Mouse (Mus musculus): ENCODE measurements at regions not wholly inside any gene's neighbourhood (a gene's known extent, or its start where the extent isn't known, plus 50 kb on each side); places are given as distances from the start of the nearest gene placed in this dataset.

DNA sequence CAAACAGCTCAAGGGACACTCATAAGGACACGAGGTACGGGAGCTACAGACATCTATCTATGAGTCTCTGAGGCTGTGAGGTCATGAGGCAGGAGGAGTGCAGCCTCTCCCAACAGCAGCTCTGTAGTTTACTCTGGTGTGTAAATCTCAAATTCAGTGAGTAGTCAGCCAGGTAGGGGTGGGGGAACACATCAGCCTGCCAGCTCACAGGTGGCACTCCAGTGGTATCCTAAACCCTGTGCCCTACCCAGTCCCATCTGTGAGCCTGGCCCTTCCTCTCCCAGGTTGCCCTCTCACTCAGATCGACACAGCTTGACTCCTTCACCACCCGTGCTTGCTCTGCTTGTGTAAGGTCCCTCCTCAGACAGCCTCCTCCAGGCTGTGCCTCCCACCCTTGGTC, 202.2 kb downstream of the Sipa1l2 start:
- DNase-seq (ENCODE audit: low spot score in 2 of 2): no peak

DNA sequence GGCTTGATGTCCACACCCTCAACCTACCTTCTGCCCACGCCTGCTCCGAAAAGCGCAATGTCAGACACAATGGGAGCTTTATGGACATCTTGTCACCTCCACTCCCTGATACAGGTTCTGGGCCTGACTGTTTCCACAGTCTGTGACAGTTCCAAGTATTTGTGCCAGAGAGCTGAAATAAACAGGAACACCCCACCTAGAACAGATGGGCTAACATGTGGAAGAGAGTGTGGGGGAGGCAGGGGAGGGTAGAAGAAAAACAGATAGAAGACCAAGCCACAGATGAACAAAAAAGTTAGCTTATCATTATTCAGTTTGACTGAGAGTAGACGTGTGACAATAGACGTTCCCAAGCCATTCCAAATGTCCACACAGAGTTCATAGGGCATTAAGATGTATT, 204.6 kb downstream of the Sipa1l2 start:
- no peak for DNase-seq (ENCODE audit: low spot score in 2 of 2)

- no peak for DNase-seq (ENCODE audit: low spot score in 2 of 2)
Observed at GRCm38 (mm10) chr8:125359456-125359855, 210.2 kb downstream of the Sipa1l2 start.

DNA sequence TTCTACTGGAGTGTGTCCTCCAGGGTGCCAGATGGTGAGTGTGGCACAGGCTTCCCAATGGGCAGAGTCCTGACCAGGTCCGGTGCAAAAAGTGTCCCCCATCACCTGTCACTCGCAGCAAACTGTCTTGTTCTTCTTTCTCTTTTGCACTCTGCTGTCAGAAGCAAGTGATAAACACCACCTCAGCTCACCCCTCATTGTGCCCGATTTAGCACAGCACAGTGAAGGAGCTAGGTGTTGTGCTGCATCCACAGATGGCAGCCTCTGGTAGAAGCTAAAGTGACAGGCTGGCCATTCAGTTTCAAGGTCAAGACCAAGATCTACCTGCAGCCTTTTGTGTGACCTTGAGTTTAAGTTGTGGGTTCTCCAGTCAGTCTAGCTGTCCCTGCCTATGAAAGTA, 211.8 kb downstream of the Sipa1l2 start:
- DNase-seq (ENCODE audit: low spot score in 2 of 2): no peak

- no peak for DNase-seq (ENCODE audit: low spot score in 2 of 2)
Observed at GRCm38 (mm10) chr8:125355059-125355509, 214.5 kb downstream of the Sipa1l2 start.

GRCm38 (mm10) chr8:125352276-125352675, 217.3 kb downstream of the Sipa1l2 start:
- DNase-seq (ENCODE audit: low spot score in 2 of 2): no peak

DNA sequence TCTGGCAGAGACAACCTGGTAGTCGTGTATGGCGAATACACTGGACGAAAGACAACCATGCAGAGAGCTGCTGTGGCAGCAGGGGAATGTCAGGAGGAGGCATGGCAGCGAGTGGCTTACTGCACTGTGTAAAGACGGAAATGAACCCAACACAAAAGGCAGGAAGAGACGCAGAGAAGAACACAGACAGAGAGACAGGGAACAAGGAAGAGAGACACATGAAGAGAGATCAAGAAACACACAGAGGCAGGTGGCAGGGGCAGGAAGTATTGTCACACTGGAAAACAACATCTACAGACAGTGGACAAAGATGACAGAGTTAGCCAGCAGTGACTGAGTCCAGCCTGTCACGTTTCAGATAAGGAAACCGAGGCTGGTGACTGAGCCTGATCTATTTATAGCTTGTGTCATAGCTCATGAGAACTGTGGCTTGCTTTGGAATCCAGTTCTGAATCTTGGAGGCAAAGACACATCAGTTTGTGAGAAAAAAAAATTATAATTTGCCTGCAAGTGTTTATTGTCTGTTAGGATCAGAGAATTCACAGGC, 218.0 kb downstream of the Sipa1l2 start:
- DNase-seq (ENCODE audit: low spot score in 2 of 2): no peak

- DNase-seq (ENCODE audit: low spot score in 2 of 2): peak; percentile 31 to 41
Observed at GRCm38 (mm10) chr8:125349290-125350025, 220.2 kb downstream of the Sipa1l2 start.

GRCm38 (mm10) chr8:125346182-125346581, 223.4 kb downstream of the Sipa1l2 start:
- DNase-seq (ENCODE audit: low spot score in 2 of 2): no peak

- no peak for DNase-seq (ENCODE audit: low spot score in 2 of 2)
Observed at GRCm38 (mm10) chr8:125345571-125345970, 224.0 kb downstream of the Sipa1l2 start.

DNA sequence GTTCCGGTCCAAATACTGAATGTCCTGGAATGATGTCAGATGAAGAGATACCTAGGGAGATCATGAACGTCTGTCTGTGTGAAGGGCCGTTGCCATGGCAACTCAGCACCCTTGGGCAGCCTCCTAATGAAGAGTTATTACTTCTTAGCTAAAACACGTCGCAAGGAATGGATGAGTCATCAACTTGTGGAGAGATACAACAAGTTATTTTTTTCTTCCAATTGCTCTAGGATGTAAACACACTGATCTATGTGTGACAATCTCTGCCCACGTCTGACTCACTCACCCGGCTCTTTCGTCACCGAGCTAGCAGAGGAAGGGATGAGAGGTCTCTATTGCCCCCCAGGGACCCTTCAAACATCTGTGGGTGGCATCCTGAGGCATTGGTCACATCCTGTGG, 225.7 kb downstream of the Sipa1l2 start:
- no peak for DNase-seq (ENCODE audit: low spot score in 2 of 2)

DNA sequence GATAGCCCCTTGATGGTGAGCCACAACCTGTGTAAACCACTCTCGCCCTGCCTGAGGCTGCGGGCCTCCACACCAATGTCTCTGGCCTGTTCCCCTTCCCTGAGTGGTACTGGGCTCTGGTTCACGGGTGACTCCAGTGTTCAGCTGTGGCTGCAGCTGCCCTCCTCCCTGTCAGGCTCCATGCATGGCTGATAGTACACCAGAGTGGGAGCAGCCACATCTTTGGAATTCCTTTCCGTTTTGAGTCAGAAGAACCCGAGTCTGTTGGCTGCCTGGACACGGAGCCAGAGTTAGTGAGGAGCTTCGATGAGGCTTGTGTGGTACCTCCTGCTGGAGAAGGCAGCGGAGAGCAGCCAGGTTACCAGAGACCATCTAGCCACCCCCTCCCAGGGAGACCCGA, 227.1 kb downstream of the Sipa1l2 start:
- no peak for DNase-seq (ENCODE audit: low spot score in 2 of 2)

DNA sequence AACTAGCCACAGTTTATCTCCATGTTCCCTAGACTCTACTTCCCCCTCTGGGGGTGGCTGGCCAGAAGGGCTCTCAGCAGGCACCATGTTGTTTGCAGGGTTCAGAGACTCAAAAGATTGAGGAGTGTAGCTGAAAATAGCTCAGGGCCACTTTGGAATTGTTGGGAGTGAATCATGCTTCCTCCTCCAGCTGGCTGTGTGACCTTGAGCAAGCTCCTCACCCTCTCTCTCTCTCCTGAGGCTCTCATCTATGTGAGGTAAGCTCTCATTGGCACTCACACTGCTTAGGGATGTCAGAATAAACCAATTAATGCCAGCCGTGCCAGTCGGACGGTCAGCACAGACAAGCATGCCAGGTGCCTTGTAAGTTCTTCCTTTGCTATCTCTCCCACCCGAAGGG, 228.0 kb downstream of the Sipa1l2 start:
- DNase-seq (ENCODE audit: low spot score in 2 of 2): no peak

GRCm38 (mm10) chr8:125338222-125338621, 231.4 kb downstream of the Sipa1l2 start:
- DNase-seq (ENCODE audit: low spot score in 2 of 2): no peak

- DNase-seq (ENCODE audit: low spot score in 2 of 2): no peak
Observed at GRCm38 (mm10) chr8:125337444-125338077, 232.0 kb downstream of the Sipa1l2 start.

DNA sequence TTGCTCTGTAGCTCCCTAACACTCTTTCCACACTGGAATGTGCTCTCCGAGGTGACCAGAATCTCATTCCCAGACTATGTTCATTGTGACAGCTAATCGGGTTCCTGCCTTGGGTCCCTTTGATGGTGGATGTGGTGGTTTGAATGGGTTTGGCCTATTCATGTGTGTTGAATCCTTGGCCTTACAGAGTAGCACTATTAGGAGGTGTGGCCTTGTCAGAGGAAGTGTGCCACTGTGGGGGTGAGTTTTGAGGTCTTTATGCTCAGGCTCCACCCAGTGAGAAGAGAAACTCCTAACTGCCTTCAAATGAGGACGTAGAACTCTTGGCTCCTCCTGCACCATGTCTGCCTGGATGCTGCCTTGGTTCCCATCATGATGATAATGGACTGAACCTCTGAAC, 232.8 kb downstream of the Sipa1l2 start:
- DNase-seq (ENCODE audit: low spot score in 2 of 2): no peak

- DNase-seq (ENCODE audit: low spot score in 2 of 2): no peak
Observed at GRCm38 (mm10) chr8:125335575-125336370, 233.8 kb downstream of the Sipa1l2 start.

DNA sequence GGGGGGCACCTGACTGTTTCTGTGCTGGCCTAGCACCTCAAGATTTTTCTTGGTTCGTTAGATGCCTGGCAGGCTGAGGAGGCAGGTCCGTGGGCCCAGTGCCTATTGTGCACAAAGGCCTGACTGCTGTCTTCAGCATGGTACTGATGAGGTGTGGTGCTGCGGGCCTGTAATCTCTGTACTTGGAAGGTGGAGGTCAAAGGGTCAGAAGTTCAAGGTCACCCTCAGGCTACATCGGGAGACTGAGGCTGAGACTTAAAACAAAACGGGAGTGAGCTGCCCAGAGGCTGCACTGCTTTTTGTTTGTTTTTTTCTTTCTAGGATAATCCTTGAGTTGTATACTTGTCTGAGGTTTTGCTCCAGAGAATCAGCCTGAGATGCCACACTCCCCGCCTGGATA, 234.4 kb downstream of the Sipa1l2 start:
- no peak for DNase-seq (ENCODE audit: low spot score in 2 of 2)

GRCm38 (mm10) chr8:125330638-125331037, 239.0 kb downstream of the Sipa1l2 start:
- DNase-seq (ENCODE audit: low spot score in 2 of 2): no peak

- no peak for DNase-seq (ENCODE audit: low spot score in 2 of 2)
Observed at GRCm38 (mm10) chr8:125328650-125329049, 241.0 kb downstream of the Sipa1l2 start.

DNA sequence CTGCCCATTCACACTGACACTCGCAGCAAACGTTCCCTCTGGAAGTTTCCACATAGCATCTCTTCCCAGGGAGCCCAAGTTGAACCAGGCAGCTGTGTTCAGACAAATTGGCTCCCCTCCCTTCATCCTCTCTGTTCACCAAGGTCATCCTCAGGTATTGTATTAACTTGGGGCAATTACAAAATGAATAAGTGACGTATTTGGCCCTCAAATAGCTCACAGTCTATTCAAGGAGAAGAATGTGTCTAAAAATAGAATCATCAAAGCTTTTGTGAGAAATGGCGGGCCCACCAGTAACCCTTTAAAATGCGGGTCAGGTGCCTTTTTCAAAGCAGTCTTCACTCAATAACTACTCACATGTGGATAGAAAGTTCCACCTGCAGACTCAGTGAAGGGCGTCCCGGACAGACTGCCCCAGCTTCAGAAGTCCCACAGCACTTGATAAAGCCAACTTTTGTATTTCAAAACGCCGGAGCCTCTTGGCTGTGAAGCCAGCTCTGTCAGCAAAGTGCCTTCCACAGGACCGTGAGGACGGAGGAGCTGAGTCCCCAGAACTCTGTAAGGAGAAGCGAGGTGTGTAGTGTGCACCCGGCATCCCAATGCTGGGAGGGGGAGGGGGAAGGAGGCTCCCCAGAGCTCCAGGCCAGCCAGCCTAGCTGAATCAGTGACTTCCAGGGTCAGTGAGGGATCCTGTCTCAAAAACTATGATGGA, 241.9 kb downstream of the Sipa1l2 start:
- no peak for DNase-seq (ENCODE audit: low spot score in 2 of 2)
